Comparison of ENCODE assay signal across 8 mouse cellular contexts in the genomic region with DNA sequence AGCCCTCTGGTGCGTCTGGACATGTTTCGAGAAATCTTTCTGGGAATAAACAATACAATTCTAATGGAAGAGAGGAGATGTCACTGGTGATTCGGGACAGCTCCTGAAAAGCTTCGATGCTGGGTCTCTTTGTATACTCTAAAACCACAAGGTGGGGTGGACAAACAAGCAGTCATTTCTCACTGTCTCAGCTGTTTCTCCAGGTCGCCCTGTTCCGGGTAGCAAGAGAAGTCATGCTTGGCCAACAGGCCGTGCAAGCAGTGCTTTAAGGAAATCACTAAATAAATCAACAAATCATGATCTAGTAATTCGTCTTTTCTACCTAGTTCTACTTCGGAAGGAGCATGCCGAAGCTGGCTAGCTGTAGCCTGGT. TPM values are rescaled to one million over a fixed set of nuclear protein-coding genes. Genes with fewer than 3 reads are reported as not detected.
DNase-seq lines count a peak whose midpoint lies in the region; ATAC-seq and TF ChIP-seq lines count a peak whose summit lies in the region.

No protein-coding gene starts in this region.

- peak overlapping the region; percentile 95 for H3K9ac ChIP-seq in heart, embryonic 13.5 days
- H3K9ac ChIP-seq in ES-Bruce4 (ENCODE audit: low read depth, poor library complexity, severe bottlenecking) = peak overlapping the region; percentile 69
- H3K9ac ChIP-seq in forebrain, postnatal 0 days = peak overlapping the region; percentile 94

- H3K79me2 ChIP-seq in macrophage (ENCODE audit: inconsistent target) = peaks cover 18% of the 10 kb centered on the region; the same call in 1 of the 2 replicates

- H3K27ac ChIP-seq in heart, embryonic 13.5 days (replicated peaks) = peak overlapping the region; percentile 82
- H3K27ac ChIP-seq in ES-Bruce4 (ENCODE audit: insufficient read depth, low read length) = peak overlapping the region; percentile 89
- no peak overlapping the region for H3K27ac ChIP-seq in forebrain, postnatal 0 days (ENCODE audit: low read depth, low read length)
- peak overlapping the region; percentile 39 for H3K27ac ChIP-seq in macrophage

- WGBS in heart, embryonic 13.5 days = 33% methylated on average over 10 of the region's 10 CpGs
- WGBS in forebrain, postnatal 0 days = 39% methylated on average over 10 of the region's 10 CpGs
- WGBS in macrophage (ENCODE audit: missing documents) = 29% methylated on average over 10 of the region's 10 CpGs

- H3K36me3 ChIP-seq in heart, embryonic 13.5 days = peaks cover 31% of the 10 kb centered on the region
- H3K36me3 ChIP-seq in ES-Bruce4 (ENCODE audit: control insufficient read depth, insufficient read depth, low read length, poor library complexity, severe bottlenecking) (peaks cover 22% of the 10 kb centered on the region), macrophage (ENCODE audit: inconsistent target) (peaks cover 16% of the 10 kb centered on the region; the same call in 1 of the 2 replicates)
- peaks cover 28% of the 10 kb centered on the region for H3K36me3 ChIP-seq in forebrain, postnatal 0 days (ENCODE audit: insufficient read depth)

- ATAC-seq in heart, embryonic 13.5 days (ENCODE audit: extremely low read depth, insufficient number of reproducible peaks, low FRiP score, low TSS enrichment) = no peak
- no peak for ATAC-seq in forebrain, postnatal 0 days
- ATAC-seq in frontal cortex, adult (ENCODE audit: low TSS enrichment) = no peak

- H3K9me3 ChIP-seq in heart, embryonic 13.5 days = no peaks in the 10 kb centered on the region
- H3K9me3 ChIP-seq in ES-Bruce4 (replicated peaks; ENCODE audit: control insufficient read depth, insufficient read depth, low read length, poor library complexity, severe bottlenecking) = no peaks in the 10 kb centered on the region
- no peaks in the 10 kb centered on the region for H3K9me3 ChIP-seq in forebrain, postnatal 0 days (ENCODE audit: low read length)

- TF ChIP-seq CTCF in ES-Bruce4 (IDR thresholded peaks at IDR 0.05; ENCODE audit: low read depth, low read length) = no peak
- TF ChIP-seq CTCF in forebrain, postnatal 0 days (IDR thresholded peaks at IDR 0.05; ENCODE audit: low read depth) = no peak

- H3K4me1 ChIP-seq in heart, embryonic 13.5 days = peaks cover 20% of the 10 kb centered on the region
- peaks cover 4% of the 10 kb centered on the region for H3K4me1 ChIP-seq in ES-Bruce4 (ENCODE audit: control insufficient read depth, insufficient read depth, low read length)
- peaks cover 11% of the 10 kb centered on the region for H3K4me1 ChIP-seq in forebrain, postnatal 0 days (ENCODE audit: insufficient read depth)

- no peak for TF ChIP-seq POLR2A in ES-Bruce4 (IDR thresholded peaks at IDR 0.05; ENCODE audit: insufficient read depth, low read length)

- no peak for DNase-seq in heart, adult 8-10 months (ENCODE audit: low spot score)
- no peak for DNase-seq in forebrain, postnatal 0 days
- DNase-seq in right cerebral cortex, postnatal 14 days = no peak
- DNase-seq in frontal cortex, postnatal 10 days (ENCODE audit: low spot score in 2 of 2) = no peak

- TF ChIP-seq EP300 in ES-Bruce4 (IDR thresholded peaks at IDR 0.05; ENCODE audit: insufficient read depth, low read depth, low read length) = no peak

- peak overlapping the region; percentile 94 for H3K4me3 ChIP-seq in heart, embryonic 13.5 days
- H3K4me3 ChIP-seq in ES-Bruce4 (ENCODE audit: low read depth, low read length) = peak overlapping the region; percentile 70
- H3K4me3 ChIP-seq in forebrain, postnatal 0 days (ENCODE audit: low read depth, low read length) = peak overlapping the region; percentile 90
- H3K4me3 ChIP-seq in macrophage (ENCODE audit: inconsistent target) = peak overlapping the region; percentile 53

- peak overlapping the region; percentile 96 for H3K4me2 ChIP-seq in heart, embryonic 13.5 days
- peak overlapping the region; percentile 85 for H3K4me2 ChIP-seq in forebrain, postnatal 0 days (ENCODE audit: low read depth)

- no peaks in the 10 kb centered on the region for H3K27me3 ChIP-seq in heart, embryonic 13.5 days (replicated peaks)
- no peaks in the 10 kb centered on the region for H3K27me3 ChIP-seq in ES-Bruce4 (ENCODE audit: control insufficient read depth, insufficient read depth, low read length, poor library complexity, severe bottlenecking)
- H3K27me3 ChIP-seq in forebrain, postnatal 0 days (ENCODE audit: insufficient read depth, low read length) = no peaks in the 10 kb centered on the region; the same call in 1 of the 2 replicates

RNA-seq across cellular contexts. Expression of gene Pycr2, which starts 0.4 kb away (rescaled TPM):
- polyA plus RNA-seq in heart, embryonic 13.5 days (2015; fragmentation: Nextera tagmentation; extraction: Ambion mirVana) = 56.2 and 56.5 TPM in 2 replicates
- 10 to 100 TPM; 11.6 to 13.5 (median 13.3) TPM for total RNA-seq in heart, adult 8-10 months (2022)
- polyA plus RNA-seq in ES-Bruce4 (2011; ENCODE audit: insufficient read depth, insufficient read length, low read depth, missing spikeins) (97.4 and 109 TPM in 2 replicates), macrophage (2018) (6.7 to 27.5 TPM (median 13.8 TPM) in 3 replicates)
- 64.2 and 81.2 TPM in 2 replicates for total RNA-seq in forebrain, postnatal 0 days (2014; rRNA removed)
- polyA plus RNA-seq in forebrain, postnatal 0 days (2015; fragmentation: Nextera tagmentation; extraction: Ambion mirVana) = 68.4 and 70.5 TPM in 2 replicates
- total RNA-seq in macrophage (2018; cell fraction: chromatin; rRNA removed) = 10 to 100 TPM in 11 of 26 experiments, 1 to 10 TPM in 15; 1.6 to 22.7 (median 8.9) TPM
- 10 to 100 TPM in 18 of 26 experiments, 1 to 10 TPM in 8; 6.3 to 20.2 (median 12.6) TPM for total RNA-seq in macrophage (2018; cell fraction: cytosol; rRNA removed)
- total RNA-seq in macrophage (2018; cell fraction: nucleus; rRNA removed) = 10 to 100 TPM in 8 of 26 experiments, 1 to 10 TPM in 18; 2.4 to 21.9 (median 6.5) TPM

RNA-seq across cellular contexts. Expression of gene Lefty2, which starts 10.7 kb away (rescaled TPM):
- polyA plus RNA-seq in heart, embryonic 13.5 days (2015; fragmentation: Nextera tagmentation; extraction: Ambion mirVana) = 0.08 and 0.28 TPM in 2 replicates
- total RNA-seq in heart, adult 8-10 months (2022) = not detected
- polyA plus RNA-seq in ES-Bruce4 (2011; ENCODE audit: insufficient read depth, insufficient read length, low read depth, missing spikeins) (117 and 124 TPM in 2 replicates), macrophage (2018) (not detected in 3 replicates)
- total RNA-seq in forebrain, postnatal 0 days (2014; rRNA removed) = 21.1 and 21.2 TPM in 2 replicates
- polyA plus RNA-seq in forebrain, postnatal 0 days (2015; fragmentation: Nextera tagmentation; extraction: Ambion mirVana) = 11.3 and 17.3 TPM in 2 replicates
- not detected for total RNA-seq in macrophage (2018; cell fraction: chromatin; rRNA removed)
- not detected for total RNA-seq in macrophage (2018; cell fraction: cytosol; rRNA removed)
- not detected for total RNA-seq in macrophage (2018; cell fraction: nucleus; rRNA removed)

RNA-seq across cellular contexts. Expression of gene Lefty1, which starts 31.2 kb away (rescaled TPM):
- 1.2 and 1.4 TPM in 2 replicates for polyA plus RNA-seq in heart, embryonic 13.5 days (2015; fragmentation: Nextera tagmentation; extraction: Ambion mirVana)
- total RNA-seq in heart, adult 8-10 months (2022) = 1 to 10 TPM in 1 of 4 experiments, under 1 TPM in 3; 0.43 to 1.2 (median 0.65) TPM
- polyA plus RNA-seq in ES-Bruce4 (2011; ENCODE audit: insufficient read depth, insufficient read length, low read depth, missing spikeins) (53.2 and 60.3 TPM in 2 replicates), macrophage (2018) (0.14 to 1.1 TPM (median 0.87 TPM) in 3 replicates)
- total RNA-seq in forebrain, postnatal 0 days (2014; rRNA removed) = not detected in 2 replicates
- polyA plus RNA-seq in forebrain, postnatal 0 days (2015; fragmentation: Nextera tagmentation; extraction: Ambion mirVana) = 0.33 and 0.35 TPM in 2 replicates
- not detected for total RNA-seq in macrophage (2018; cell fraction: chromatin; rRNA removed)
- 1 to 10 TPM in 3 of 26 experiments, under 1 TPM in 23; 0.18 to 1.4 (median 0.53) TPM for total RNA-seq in macrophage (2018; cell fraction: cytosol; rRNA removed)
- under 1 TPM in 2 of 26 experiments, not detected in 24; 0.51 to 0.92 TPM for total RNA-seq in macrophage (2018; cell fraction: nucleus; rRNA removed)

RNA-seq across cellular contexts. Expression of gene Tmem63a, which starts 38.5 kb away (rescaled TPM):
- 7.7 and 8.6 TPM in 2 replicates for polyA plus RNA-seq in heart, embryonic 13.5 days (2015; fragmentation: Nextera tagmentation; extraction: Ambion mirVana)
- total RNA-seq in heart, adult 8-10 months (2022) = 10 to 100 TPM; 12.3 to 15.1 (median 13.9) TPM
- polyA plus RNA-seq in ES-Bruce4 (2011; ENCODE audit: insufficient read depth, insufficient read length, low read depth, missing spikeins) (26.9 and 27.7 TPM in 2 replicates), macrophage (2018) (15.0 to 21.6 TPM (median 19.5 TPM) in 3 replicates)
- total RNA-seq in forebrain, postnatal 0 days (2014; rRNA removed) = 1.3 and 3.2 TPM in 2 replicates
- 1.8 and 2.1 TPM in 2 replicates for polyA plus RNA-seq in forebrain, postnatal 0 days (2015; fragmentation: Nextera tagmentation; extraction: Ambion mirVana)
- 10 to 100 TPM; 16.7 to 54.7 (median 36.4) TPM for total RNA-seq in macrophage (2018; cell fraction: chromatin; rRNA removed)
- total RNA-seq in macrophage (2018; cell fraction: cytosol; rRNA removed) = 10 to 100 TPM; 12.9 to 22.6 (median 18.5) TPM
- 10 to 100 TPM; 15.0 to 41.3 (median 25.5) TPM for total RNA-seq in macrophage (2018; cell fraction: nucleus; rRNA removed)

RNA-seq across cellular contexts. Expression of gene Sde2, which starts 52.7 kb away (rescaled TPM):
- 22.0 and 23.9 TPM in 2 replicates for polyA plus RNA-seq in heart, embryonic 13.5 days (2015; fragmentation: Nextera tagmentation; extraction: Ambion mirVana)
- 10 to 100 TPM; 10.1 to 12.9 (median 11.0) TPM for total RNA-seq in heart, adult 8-10 months (2022)
- polyA plus RNA-seq in ES-Bruce4 (2011; ENCODE audit: insufficient read depth, insufficient read length, low read depth, missing spikeins) (35.0 and 36.6 TPM in 2 replicates), macrophage (2018) (14.4 to 20.0 TPM (median 18.7 TPM) in 3 replicates)
- 16.3 and 19.6 TPM in 2 replicates for total RNA-seq in forebrain, postnatal 0 days (2014; rRNA removed)
- polyA plus RNA-seq in forebrain, postnatal 0 days (2015; fragmentation: Nextera tagmentation; extraction: Ambion mirVana) = 17.8 and 24.8 TPM in 2 replicates
- total RNA-seq in macrophage (2018; cell fraction: chromatin; rRNA removed) = 100 to 1,000 TPM in 9 of 26 experiments, 10 to 100 TPM in 17; 26.5 to 185 (median 73.7) TPM
- 10 to 100 TPM; 20.3 to 76.1 (median 33.2) TPM for total RNA-seq in macrophage (2018; cell fraction: cytosol; rRNA removed)
- total RNA-seq in macrophage (2018; cell fraction: nucleus; rRNA removed) = 100 to 1,000 TPM in 4 of 26 experiments, 10 to 100 TPM in 22; 19.6 to 128 (median 61.7) TPM

Comparison
In these comparisons a context has a peak if more than half of its experiments do, and no peak if none do; other contexts are left out.
1. RNA of gene Lefty1, which starts 31.2 kb away (polyA plus RNA-seq): 53.2 to 60.3 TPM in ES-Bruce4; 1.2 to 1.4 TPM in heart, embryonic 13.5 days, 0.33 to 0.35 TPM in forebrain, postnatal 0 days and 0.14 to 1.1 TPM in macrophage; every median in the first group is over 10 times any median in the second.
2. Peak in every context shown above with its lines, with median percentiles within 50 percentile points of each other: H3K4me3 ChIP-seq and H3K9ac ChIP-seq.